Mouse (Mus musculus): ENCODE results near the gene Nmi.
A peak's percentile ranks its signal among the peaks of the same experiment; 100 is the strongest.

Nmi gene

GRCm38 (mm10) chr2:51945812-51946211 is 27.5 kb downstream of the Nmi start:
- DNase-seq (ENCODE audit: inconsistent ontology term), result no peak

- no peak for DNase-seq (ENCODE audit: inconsistent ontology term)
These were observed 31.5 kb downstream of the Nmi start for GRCm38 (mm10) chr2:51941832-51942231.

- no peak for DNase-seq (ENCODE audit: inconsistent ontology term)
These were observed 34.5 kb downstream of the Nmi start for GRCm38 (mm10) chr2:51938750-51939149.

- DNase-seq (ENCODE audit: inconsistent ontology term), result no peak
These were observed 36.3 kb downstream of the Nmi start for GRCm38 (mm10) chr2:51937004-51937403.

- no peak for DNase-seq (ENCODE audit: inconsistent ontology term)
These were observed 36.7 kb downstream of the Nmi start for GRCm38 (mm10) chr2:51936585-51936984.

- DNase-seq (ENCODE audit: inconsistent ontology term), result no peak
These were observed 37.4 kb downstream of the Nmi start for GRCm38 (mm10) chr2:51935921-51936320.

- peak; percentile 87 for DNase-seq (ENCODE audit: inconsistent ontology term)
These were observed 38.5 kb downstream of the Nmi start, which contains the start of gene Rbm43 for GRCm38 (mm10) chr2:51934574-51935334. TSS of gene Rbm43 (minus strand) at chr2:51935163.

- DNase-seq (ENCODE audit: inconsistent ontology term), result no peak
These were observed 39.8 kb downstream of the Nmi start for GRCm38 (mm10) chr2:51933341-51934134.

GRCm38 (mm10) chr2:51931241-51931640 is 42.1 kb downstream of the Nmi start:
- DNase-seq (ENCODE audit: inconsistent ontology term), result no peak

GRCm38 (mm10) chr2:51914944-51915680 is 58.2 kb downstream of the Nmi start:
- peak; percentile 86 for DNase-seq (ENCODE audit: inconsistent ontology term)

GRCm38 (mm10) chr2:51914532-51914931 is 58.8 kb downstream of the Nmi start:
- DNase-seq (ENCODE audit: inconsistent ontology term), result no peak

GRCm38 (mm10) chr2:51912740-51913139 is 60.6 kb downstream of the Nmi start:
- DNase-seq (ENCODE audit: inconsistent ontology term), result no peak

GRCm38 (mm10) chr2:51911864-51912263 is 61.4 kb downstream of the Nmi start:
- no peak for DNase-seq (ENCODE audit: inconsistent ontology term)

- DNase-seq (ENCODE audit: inconsistent ontology term), result peak; percentile 21
These were observed 65.7 kb downstream of the Nmi start for GRCm38 (mm10) chr2:51907538-51908110.

GRCm38 (mm10) chr2:51905637-51906036 is 67.7 kb downstream of the Nmi start:
- DNase-seq (ENCODE audit: inconsistent ontology term), result no peak
